Mouse (Mus musculus): Measurements from ENCODE around the gene Wbp1. TPM values are rescaled to one million over a fixed set of nuclear protein-coding genes. Genes with fewer than 3 reads are reported as not detected.
A peak's percentile ranks its signal among the peaks of the same experiment; 100 is the strongest.

Wbp1 gene
- total and polyA plus RNA-seq, 3 experiments: 19.3 to 27.5 (median 24.1) TPM

GRCm38 (mm10) chr6:83115682-83116372 lies 5.5 kb downstream of the Wbp1 start:
- Histone ChIP-seq H3K4me2 (ENCODE audit: insufficient read depth, low read depth, poor library complexity, severe bottlenecking) (peak overlapping the region; percentile 75), H3K9me3 (replicated peaks; ENCODE audit: low read length) (no peaks in the 10 kb centered on the region), H3K27me3 (replicated peaks) (no peaks in the 10 kb centered on the region), H3K79me2 (replicated peaks; ENCODE audit: control insufficient read depth, extremely low read depth, insufficient read depth, poor library complexity, severe bottlenecking) (peaks cover 24% of the 10 kb centered on the region), H3K4me1 (ENCODE audit: control insufficient read depth in 1 of 2, insufficient read depth in 2 of 2) (peaks cover 30 to 74% of the 10 kb centered on the region in 2 experiments), H3K27ac (ENCODE audit: insufficient read depth, low read depth) (0 out of 2 replicates have a peak overlapping the region, but pooled peaks have one; percentile 17), H3K4me3 (replicated peaks in 1 of 3; ENCODE audit: low read depth in 2 of 3, low read length in 2 of 3, poor library complexity in 1 of 3) (peak overlapping the region; percentile 80 to 94 (median 83)), H3K36me3 (replicated peaks in 1 of 2; ENCODE audit: control insufficient read depth in 1 of 2, insufficient read depth in 1 of 2, low read length in 1 of 2) (peaks cover 18 to 43% of the 10 kb centered on the region in 2 experiments), H3K9ac (ENCODE audit: insufficient read depth, low read depth) (peak overlapping the region; percentile 82)
- TF ChIP-seq JUND (conservative IDR thresholded peaks at IDR 0.05; ENCODE audit: low read depth, low read length): no peak
- TF ChIP-seq MXI1 (IDR thresholded peaks at IDR 0.05; ENCODE audit: low read depth, low read length): peak; percentile 13; the same call in 1 of the 2 replicates
- no peak for TF ChIP-seq IRF4 (IDR thresholded peaks at IDR 0.05; ENCODE audit: low read depth, low read length)
- TF ChIP-seq CHD1 (IDR thresholded peaks at IDR 0.05; ENCODE audit: low read depth, low read length): no peak
- TF ChIP-seq ETS1 (conservative IDR thresholded peaks at IDR 0.05; ENCODE audit: low read depth, low read length): no peak
- no peak for DNase-seq (ENCODE audit: extremely low read depth)
- dilution Hi-C loops (cut with MboI; ENCODE audit: extremely low pct_ligation_motif_present, extremely low pct_unique_long_range_greater_than_20kb, low sequenced_read_pairs) (no loop called here), in situ Hi-C loops (cut with MboI; ENCODE audit: low pct_ligation_motif_present, low pct_unique_long_range_greater_than_20kb, low sequenced_read_pairs) (loop anchor here (5.0 kb wide), 1 partner anchor 41 kb away; the partner anchor contains the start of genes 1700003E16Rik and Wdr54)

- in situ Hi-C loops (cut with MboI; ENCODE audit: low pct_ligation_motif_present, low pct_unique_long_range_greater_than_20kb, low sequenced_read_pairs): loop anchor here (5.0 kb wide), 1 partner anchor 42 kb away; the partner anchor contains the start of genes 1700003E16Rik and Wdr54
- Histone ChIP-seq H3K4me3 (replicated peaks in 1 of 3; ENCODE audit: low read depth in 2 of 3, low read length in 2 of 3, poor library complexity in 1 of 3) (peak within 1 kb of the TSS; percentile 80 to 96 (median 94)), H3K27ac (ENCODE audit: insufficient read depth, low read depth) (peak within 1 kb of the TSS; percentile 80), H3K27me3 (replicated peaks) (no peaks in the 10 kb centered on the region), H3K9me3 (replicated peaks; ENCODE audit: low read length) (no peaks in the 10 kb centered on the region), H3K4me2 (ENCODE audit: insufficient read depth, low read depth, poor library complexity, severe bottlenecking) (peak within 1 kb of the TSS; percentile 85), H3K79me2 (replicated peaks; ENCODE audit: control insufficient read depth, extremely low read depth, insufficient read depth, poor library complexity, severe bottlenecking) (peaks cover 28% of the 10 kb centered on the region), H3K9ac (ENCODE audit: insufficient read depth, low read depth) (peak within 1 kb of the TSS; percentile 82), H3K4me1 (ENCODE audit: control insufficient read depth in 1 of 2, insufficient read depth in 2 of 2) (peaks cover 31 to 74% of the 10 kb centered on the region in 2 experiments), H3K36me3 (replicated peaks in 1 of 2; ENCODE audit: control insufficient read depth in 1 of 2, insufficient read depth in 1 of 2, low read length in 1 of 2) (peaks cover 18 to 49% of the 10 kb centered on the region in 2 experiments)
- dilution Hi-C loops (cut with MboI; ENCODE audit: extremely low pct_ligation_motif_present, extremely low pct_unique_long_range_greater_than_20kb, low sequenced_read_pairs): no loop called here
- DNase-seq (ENCODE audit: extremely low read depth): peak; percentile 90
- TF ChIP-seq PAX5 (IDR thresholded peaks at IDR 0.05; ENCODE audit: low read length): no peak
- no peak for TF ChIP-seq MAFK (IDR thresholded peaks at IDR 0.05; ENCODE audit: insufficient replicate concordance, low read length)
- TF ChIP-seq MXI1 (IDR thresholded peaks at IDR 0.05; ENCODE audit: low read depth, low read length): peak; percentile 89
- TF ChIP-seq HCFC1 (IDR thresholded peaks at IDR 0.05; ENCODE audit: low read depth, low read length): peak; percentile 81
- peak; percentile 84 for TF ChIP-seq IRF4 (IDR thresholded peaks at IDR 0.05; ENCODE audit: low read depth, low read length)
- TF ChIP-seq TBP (conservative IDR thresholded peaks at IDR 0.05; ENCODE audit: low read depth, low read length): peak; percentile 79
- TF ChIP-seq JUN (IDR thresholded peaks at IDR 0.05; ENCODE audit: insufficient read depth, low read depth, low read length): no peak
- TF ChIP-seq EP300 (IDR thresholded peaks at IDR 0.05; ENCODE audit: low read length): no peak
- TF ChIP-seq NELFE (IDR thresholded peaks at IDR 0.05; ENCODE audit: low read depth, low read length): peak; percentile 98
- no peak for TF ChIP-seq E2F4 (IDR thresholded peaks at IDR 0.05; ENCODE audit: insufficient replicate concordance, low read depth, low read length)
- no peak for TF ChIP-seq JUND (conservative IDR thresholded peaks at IDR 0.05; ENCODE audit: low read depth, low read length)
- TF ChIP-seq BHLHE40 (IDR thresholded peaks at IDR 0.05; ENCODE audit: low read depth, low read length): peak; percentile 44; the same call in 1 of the 2 replicates
- peak; percentile 98 for TF ChIP-seq ELF1 (IDR thresholded peaks at IDR 0.05; ENCODE audit: low read depth, low read length)
- TF ChIP-seq NRF1 (IDR thresholded peaks at IDR 0.05; ENCODE audit: low read depth, low read length): peak; percentile 51
- TF ChIP-seq KAT2A (IDR thresholded peaks at IDR 0.05; ENCODE audit: insufficient replicate concordance, low read length): peak; percentile 65; the same call in 1 of the 2 replicates
- TF ChIP-seq MYC (IDR thresholded peaks at IDR 0.05; ENCODE audit: low read depth, low read length): peak; percentile 44; the same call in 1 of the 2 replicates
- TF ChIP-seq RCOR1 (conservative IDR thresholded peaks at IDR 0.05; ENCODE audit: low read depth, low read length): no peak
- peak; percentile 85 for TF ChIP-seq ZMIZ1 (IDR thresholded peaks at IDR 0.05; ENCODE audit: low read depth, low read length)
- TF ChIP-seq ZC3H11A (IDR thresholded peaks at IDR 0.05; ENCODE audit: low read depth, low read length): no peak
- TF ChIP-seq CHD2 (IDR thresholded peaks at IDR 0.05; ENCODE audit: low read length): 0 out of 2 replicates have a peak, but pooled peaks have one; percentile 28
- peak; percentile 50 for TF ChIP-seq SMC3 (IDR thresholded peaks at IDR 0.05; ENCODE audit: low read depth, low read length)
- peak; percentile 98 for TF ChIP-seq POLR2A (IDR thresholded peaks at IDR 0.05; ENCODE audit: low read depth, low read length)
- peak; percentile 54; the same call in 1 of the 2 replicates for TF ChIP-seq MAZ (IDR thresholded peaks at IDR 0.05; ENCODE audit: low read depth, low read length)
- peak; percentile 32; the same call in 1 of the 2 replicates for TF ChIP-seq ETS1 (conservative IDR thresholded peaks at IDR 0.05; ENCODE audit: low read depth, low read length)
- TF ChIP-seq TCF12 (IDR thresholded peaks at IDR 0.05; ENCODE audit: low read depth, low read length): peak; percentile 94
- peak in 1 of 2 experiments; percentile 63; a peak in 2 of 4 replicates for TF ChIP-seq CTCF (conservative IDR thresholded peaks at IDR 0.05 in 1 of 2, IDR thresholded peaks at IDR 0.05 in 1 of 2; ENCODE audit: low read depth in 2 of 2, low read length in 2 of 2)
- TF ChIP-seq MAX (IDR thresholded peaks at IDR 0.05; ENCODE audit: low read length): peak; percentile 66
- 0 out of 2 replicates have a peak, but pooled peaks have one; percentile 1 for TF ChIP-seq CHD1 (IDR thresholded peaks at IDR 0.05; ENCODE audit: low read depth, low read length)
Observed at GRCm38 (mm10) chr6:83115011-83115671, 6.2 kb downstream of the Wbp1 start, which contains the start of gene Mogs. Gene Mogs (plus strand): TSS chr6:83115496.
